Mouse (Mus musculus): ENCODE results near the gene Herc6. TPM values are rescaled to one million over a fixed set of nuclear protein-coding genes. Genes with fewer than 3 reads are reported as not detected.
A peak's percentile ranks its signal among the peaks of the same experiment; 100 is the strongest.

Gene Herc6
- polyA plus RNA-seq, 1 experiment, result 1.4 TPM

DNA sequence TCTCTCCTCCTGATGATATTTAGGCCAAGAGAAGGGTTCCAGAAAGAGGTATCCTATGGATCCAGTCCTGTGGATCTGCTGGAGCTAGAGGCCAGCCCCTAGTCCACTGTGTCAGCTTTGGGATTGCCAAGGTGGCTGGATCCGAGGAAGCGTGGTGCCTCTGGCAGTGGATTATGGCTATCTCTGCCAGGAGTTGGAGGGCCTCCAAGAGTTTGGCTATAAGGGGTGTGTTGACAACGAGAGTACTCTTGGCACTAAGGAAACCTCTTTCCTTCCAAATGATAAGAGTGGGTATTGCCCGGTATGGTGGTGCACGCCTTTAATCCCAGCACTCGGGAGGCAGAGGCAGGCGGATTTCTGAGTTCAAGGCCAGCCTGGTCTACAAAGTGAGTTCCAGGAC, 15.3 kb upstream of the Herc6 start:
- Histone ChIP-seq H3K27me3 (ENCODE audit: control insufficient read depth, insufficient read depth, insufficient read length) (no peaks in the 10 kb centered on the region), H3ac (ENCODE audit: control insufficient read depth, insufficient read length, low read depth) (no peak overlapping the region), H3K36me3 (ENCODE audit: control insufficient read depth, insufficient read depth) (no peaks in the 10 kb centered on the region), H3K79me2 (ENCODE audit: control insufficient read depth, insufficient read depth) (no peaks in the 10 kb centered on the region), H3K79me3 (ENCODE audit: low read depth) (no peaks in the 10 kb centered on the region), H3K4me3 (ENCODE audit: insufficient read depth, poor library complexity, severe bottlenecking) (no peak overlapping the region)
- TF ChIP-seq CTCF (IDR thresholded peaks at IDR 0.05; ENCODE audit: control insufficient read depth, insufficient read depth, insufficient read length) (no peak), MYOD1 (IDR thresholded peaks at IDR 0.05; ENCODE audit: control insufficient read depth, insufficient read length, low read depth) (no peak), USF1 (IDR thresholded peaks at IDR 0.05; ENCODE audit: low read depth) (no peak), FOSL1 (IDR thresholded peaks at IDR 0.05; ENCODE audit: insufficient read depth, low read length, poor library complexity, severe bottlenecking) (no peak), MYOG (IDR thresholded peaks at IDR 0.05; ENCODE audit: control insufficient read depth, extremely low read depth, insufficient read length) (no peak), CEBPB (IDR thresholded peaks at IDR 0.05; ENCODE audit: low read depth) (no peak), MAX (IDR thresholded peaks at IDR 0.05) (no peak)

- H3K36me3 ChIP-seq (ENCODE audit: control insufficient read depth, insufficient read depth), result no peaks in the 10 kb centered on the region
- H3ac ChIP-seq (ENCODE audit: control insufficient read depth, insufficient read length, low read depth), result no peak overlapping the region
- H3K4me3 ChIP-seq (ENCODE audit: insufficient read depth, poor library complexity, severe bottlenecking), result no peak overlapping the region
- TF ChIP-seq CTCF (IDR thresholded peaks at IDR 0.05; ENCODE audit: control insufficient read depth, insufficient read depth, insufficient read length) (no peak), MAX (IDR thresholded peaks at IDR 0.05) (no peak), USF1 (IDR thresholded peaks at IDR 0.05; ENCODE audit: low read depth) (no peak)
- no peaks in the 10 kb centered on the region for H3K79me2 ChIP-seq (ENCODE audit: control insufficient read depth, insufficient read depth)
- no peaks in the 10 kb centered on the region for H3K27me3 ChIP-seq (ENCODE audit: control insufficient read depth, insufficient read depth, insufficient read length)
- no peaks in the 10 kb centered on the region for H3K79me3 ChIP-seq (ENCODE audit: low read depth)
Observed at GRCm38 (mm10) chr6:57567630-57568029, 13.2 kb upstream of the Herc6 start.

DNA sequence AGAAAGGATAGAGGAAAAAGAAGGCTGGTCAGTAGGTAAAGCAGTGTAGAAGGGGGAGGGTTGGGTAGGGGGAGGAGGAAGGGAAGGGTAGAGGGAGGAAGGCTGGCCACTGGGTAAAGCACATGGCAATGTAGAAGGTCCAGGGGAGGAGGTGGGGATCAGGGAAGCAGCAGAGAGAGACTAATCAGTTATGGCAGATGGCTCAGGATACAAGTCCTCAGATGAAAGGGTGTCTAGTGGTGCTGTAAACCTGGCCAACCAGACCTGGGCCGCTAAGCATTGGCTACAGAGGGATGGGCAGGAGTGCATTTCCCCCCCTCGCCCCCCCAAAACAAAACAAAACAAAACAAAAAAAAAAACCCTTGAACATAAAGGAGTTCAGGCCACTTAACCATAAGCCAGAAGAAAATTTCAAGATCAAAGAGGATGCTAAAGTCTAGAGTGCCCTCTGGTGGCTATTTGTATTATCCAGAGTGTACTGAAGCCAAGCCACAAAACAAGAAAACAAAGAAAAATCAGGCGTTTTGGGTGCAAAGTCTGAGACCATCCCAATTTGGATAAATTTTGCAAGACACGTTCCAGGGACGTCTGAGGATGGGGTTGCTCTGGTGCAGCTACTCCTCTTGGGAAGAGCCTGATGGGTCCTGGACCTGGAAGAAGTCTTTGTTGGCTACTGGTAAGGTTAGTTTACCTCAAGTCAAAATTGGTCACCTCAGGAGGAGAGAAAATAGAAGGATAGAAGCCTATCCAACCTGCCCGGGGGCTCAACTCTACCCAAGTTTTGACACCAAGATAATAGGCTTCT, 10.4 kb upstream of the Herc6 start:
- no peaks in the 10 kb centered on the region for H3K27me3 ChIP-seq (ENCODE audit: control insufficient read depth, insufficient read depth, insufficient read length)
- no peak overlapping the region for H3K4me3 ChIP-seq (ENCODE audit: insufficient read depth, poor library complexity, severe bottlenecking)
- TF ChIP-seq MYOG (IDR thresholded peaks at IDR 0.05; ENCODE audit: control insufficient read depth, extremely low read depth, insufficient read length) (no peak), MYOD1 (IDR thresholded peaks at IDR 0.05; ENCODE audit: control insufficient read depth, insufficient read length, low read depth) (no peak), MAX (IDR thresholded peaks at IDR 0.05) (no peak), FOSL1 (IDR thresholded peaks at IDR 0.05; ENCODE audit: insufficient read depth, low read length, poor library complexity, severe bottlenecking) (no peak), USF1 (IDR thresholded peaks at IDR 0.05; ENCODE audit: low read depth) (no peak), CTCF (IDR thresholded peaks at IDR 0.05; ENCODE audit: control insufficient read depth, insufficient read depth, insufficient read length) (no peak), CEBPB (IDR thresholded peaks at IDR 0.05; ENCODE audit: low read depth) (no peak)
- H3ac ChIP-seq (ENCODE audit: control insufficient read depth, insufficient read length, low read depth), result no peak overlapping the region
- H3K79me2 ChIP-seq (ENCODE audit: control insufficient read depth, insufficient read depth), result no peaks in the 10 kb centered on the region
- no peaks in the 10 kb centered on the region for H3K36me3 ChIP-seq (ENCODE audit: control insufficient read depth, insufficient read depth)
- no peaks in the 10 kb centered on the region for H3K79me3 ChIP-seq (ENCODE audit: low read depth)

- H3K36me3 ChIP-seq (ENCODE audit: control insufficient read depth, insufficient read depth), result no peaks in the 10 kb centered on the region
- H3K4me3 ChIP-seq (ENCODE audit: insufficient read depth, poor library complexity, severe bottlenecking), result no peak overlapping the region
- no peaks in the 10 kb centered on the region for H3K27me3 ChIP-seq (ENCODE audit: control insufficient read depth, insufficient read depth, insufficient read length)
- TF ChIP-seq MAX (IDR thresholded peaks at IDR 0.05) (no peak), FOSL1 (IDR thresholded peaks at IDR 0.05; ENCODE audit: insufficient read depth, low read length, poor library complexity, severe bottlenecking) (no peak), MYOD1 (IDR thresholded peaks at IDR 0.05; ENCODE audit: control insufficient read depth, insufficient read length, low read depth) (no peak), MYOG (IDR thresholded peaks at IDR 0.05; ENCODE audit: control insufficient read depth, extremely low read depth, insufficient read length) (no peak), CTCF (IDR thresholded peaks at IDR 0.05; ENCODE audit: control insufficient read depth, insufficient read depth, insufficient read length) (no peak), USF1 (IDR thresholded peaks at IDR 0.05; ENCODE audit: low read depth) (no peak), CEBPB (IDR thresholded peaks at IDR 0.05; ENCODE audit: low read depth) (no peak)
- H3K79me3 ChIP-seq (ENCODE audit: low read depth), result no peaks in the 10 kb centered on the region
- H3ac ChIP-seq (ENCODE audit: control insufficient read depth, insufficient read length, low read depth), result no peak overlapping the region
- H3K79me2 ChIP-seq (ENCODE audit: control insufficient read depth, insufficient read depth), result no peaks in the 10 kb centered on the region
Observed at GRCm38 (mm10) chr6:57571587-57571986, 9.2 kb upstream of the Herc6 start.

DNA sequence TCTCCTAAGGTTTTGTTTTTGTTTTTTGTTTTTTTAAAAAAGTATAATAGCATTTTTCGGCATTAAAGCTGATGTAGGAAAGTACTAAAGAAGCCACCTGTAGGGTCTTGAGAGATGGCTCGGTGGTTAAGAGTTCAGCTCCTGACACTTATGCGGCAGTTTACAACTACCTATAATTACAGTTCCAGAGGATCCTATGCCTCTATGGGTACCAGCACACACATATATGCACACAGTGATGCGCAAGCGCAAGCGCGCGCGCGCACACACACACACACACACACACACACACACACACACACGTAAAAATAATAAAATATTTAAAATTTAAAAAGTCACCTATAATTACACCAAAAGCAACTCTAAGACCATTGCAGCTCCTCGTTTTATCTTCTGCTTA, 795 bp downstream of the Herc6 start:
- TF ChIP-seq MYOD1 (IDR thresholded peaks at IDR 0.05; ENCODE audit: control insufficient read depth, insufficient read length, low read depth), result no peak
- TF ChIP-seq FOSL1 (IDR thresholded peaks at IDR 0.05; ENCODE audit: insufficient read depth, low read length, poor library complexity, severe bottlenecking), result no peak
- TF ChIP-seq MAX (IDR thresholded peaks at IDR 0.05), result no peak
- TF ChIP-seq CEBPB (IDR thresholded peaks at IDR 0.05; ENCODE audit: low read depth), result no peak
- TF ChIP-seq USF1 (IDR thresholded peaks at IDR 0.05; ENCODE audit: low read depth), result no peak
- TF ChIP-seq MYOG (IDR thresholded peaks at IDR 0.05; ENCODE audit: control insufficient read depth, extremely low read depth, insufficient read length), result no peak
- no peak for TF ChIP-seq CTCF (IDR thresholded peaks at IDR 0.05; ENCODE audit: control insufficient read depth, insufficient read depth, insufficient read length)
- no peaks in the 10 kb centered on the region for H3K79me2 ChIP-seq (ENCODE audit: control insufficient read depth, insufficient read depth)
- H3K79me3 ChIP-seq (ENCODE audit: low read depth), result no peaks in the 10 kb centered on the region
- peak overlapping the region; percentile 55 for H3K4me3 ChIP-seq (ENCODE audit: insufficient read depth, poor library complexity, severe bottlenecking)
- H3K36me3 ChIP-seq (ENCODE audit: control insufficient read depth, insufficient read depth), result peaks cover 3% of the 10 kb centered on the region
- H3K27me3 ChIP-seq (ENCODE audit: control insufficient read depth, insufficient read depth, insufficient read length), result no peaks in the 10 kb centered on the region
- H3ac ChIP-seq (ENCODE audit: control insufficient read depth, insufficient read length, low read depth), result no peak overlapping the region

All from C2C12 (cell line).